Mouse (Mus musculus) embryonic facial prominence, embryonic 12.5 days (tissue): ENCODE data around the gene Tmem252. TPM values are rescaled to one million over a fixed set of nuclear protein-coding genes. Genes with fewer than 3 reads are reported as not detected.

ENCODE experiments used
- polyA plus RNA-seq: library from polyadenylated mRNA; unstranded; fragments of >200 nt; fragmentation: Nextera tagmentation; extraction: Ambion mirVana; gene quantifications from 2 replicates; pipeline ENCODE4 v1.2.1, GENCODE M21; 2016

Gene Tmem252
- polyA plus RNA-seq, 1 experiment from 2014 or later = 2.4 TPM

Other genes starting within 250 kb of the Tmem252 start
- gene Fam122a, start 196.7 kb upstream of the Tmem252 start, polyA plus RNA-seq = 62.9 and 70.5 TPM in 2 replicates
- 1.9 and 2.0 TPM in 2 replicates for gene Pip5k1b, start 118.1 kb upstream of the Tmem252 start, polyA plus RNA-seq
- gene Pgm5, start 187.8 kb downstream of the Tmem252 start, polyA plus RNA-seq = 3.2 and 3.3 TPM in 2 replicates
- gene Gm10053, start 201.7 kb downstream of the Tmem252 start, polyA plus RNA-seq = 211 and 218 TPM in 2 replicates
- not detected in 2 replicates for gene Foxd4, start 227.2 kb downstream of the Tmem252 start, polyA plus RNA-seq